Mouse (Mus musculus): ENCODE data around the gene Naa38. TPM values are rescaled to one million over a fixed set of nuclear protein-coding genes. Genes with fewer than 3 reads are reported as not detected.

Gene Naa38
- polyA plus RNA-seq, 1 experiment from 2014 or later = 130 TPM

DNA sequence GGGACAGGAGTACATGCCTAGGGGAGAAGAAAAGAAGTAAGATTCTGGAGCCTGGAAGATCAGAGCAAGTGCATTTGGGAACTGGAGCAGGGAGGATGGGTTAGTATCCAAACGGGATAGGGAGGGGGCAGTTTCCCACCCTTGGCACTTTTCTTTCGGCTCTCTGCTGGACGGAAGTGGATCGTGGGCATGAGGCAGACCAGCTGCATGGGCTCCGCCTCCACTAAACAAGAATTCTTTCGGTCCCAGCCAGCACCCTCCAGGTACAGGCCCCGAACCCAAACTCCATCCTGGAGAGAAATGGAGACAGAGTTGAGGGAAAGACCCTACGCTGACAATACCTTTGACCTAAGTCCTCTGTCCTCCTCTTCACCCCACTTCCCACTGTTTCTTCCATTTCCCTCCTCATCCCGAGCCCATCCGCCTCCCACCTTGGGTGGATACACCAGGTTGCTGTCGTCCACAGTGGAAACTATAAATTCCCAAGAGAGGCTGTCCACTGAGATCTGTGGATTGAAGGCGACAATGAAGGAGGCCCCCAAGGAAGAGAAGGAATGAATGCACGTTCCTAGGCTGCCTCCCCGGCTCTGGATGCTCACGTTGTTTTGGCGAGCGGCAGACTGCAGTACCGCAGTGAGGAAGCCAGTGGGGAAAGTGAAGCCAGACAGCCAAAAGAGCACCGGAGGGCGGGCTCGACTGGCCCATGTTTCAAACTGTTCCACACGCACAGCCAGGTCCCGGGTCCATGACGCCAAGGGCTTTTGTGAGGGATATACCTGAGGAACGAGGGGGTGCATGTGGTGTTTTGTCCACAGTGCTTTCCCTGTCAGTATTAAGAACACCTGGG lies 26.1 kb downstream of the Naa38 start:
- Histone ChIP-seq H3K27ac (no peak overlapping the region), H3K9ac (0 out of 2 replicates have a peak overlapping the region, but pooled peaks have one; percentile 12), H3K4me2 (replicated peaks) (peak overlapping the region; percentile 99; the same call in 1 of the 2 replicates), H3K4me3 (replicated peaks; ENCODE audit: low read length) (no peak overlapping the region), H3K27me3 (ENCODE audit: control insufficient read depth, insufficient read depth, low read length) (peaks cover 30% of the 10 kb centered on the region), H3K4me1 (replicated peaks; ENCODE audit: control insufficient read depth, insufficient read depth, low read length) (peaks cover 29% of the 10 kb centered on the region), H3K9me3 (ENCODE audit: control insufficient read depth, low read length) (no peaks in the 10 kb centered on the region), H3K36me3 (replicated peaks; ENCODE audit: control insufficient read depth, insufficient read depth) (no peaks in the 10 kb centered on the region)
- WGBS = 10% methylated on average over 25 of the region's 25 CpGs
- ATAC-seq (ENCODE audit: low FRiP score) = no peak
- DNase-seq (ENCODE audit: low spot score) = no peak

DNA sequence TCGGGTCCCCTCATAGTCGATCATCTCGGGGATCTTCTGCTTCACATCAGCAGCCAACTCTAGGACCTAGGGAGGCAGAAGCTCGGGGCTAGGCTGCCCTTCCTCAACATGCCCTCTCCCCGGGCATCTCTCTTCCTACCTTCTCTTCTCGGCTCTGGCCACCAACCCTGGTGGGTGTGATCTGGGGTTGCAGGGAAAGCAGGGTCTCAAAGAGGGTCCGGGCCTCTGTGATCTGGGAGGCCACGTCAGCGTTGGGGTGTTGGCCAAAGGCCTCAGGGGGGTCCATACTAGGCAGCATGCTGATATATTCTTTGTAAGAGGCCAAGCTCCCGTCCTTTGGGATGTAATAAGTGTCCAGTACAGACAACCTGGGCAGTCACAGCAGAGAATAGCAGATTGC lies 27.6 kb downstream of the Naa38 start:
- ATAC-seq (ENCODE audit: low FRiP score) = no peak
- Histone ChIP-seq H3K4me3 (replicated peaks; ENCODE audit: low read length) (no peak overlapping the region), H3K36me3 (replicated peaks; ENCODE audit: control insufficient read depth, insufficient read depth) (no peaks in the 10 kb centered on the region), H3K4me2 (replicated peaks) (no peak overlapping the region), H3K9me3 (ENCODE audit: control insufficient read depth, low read length) (no peaks in the 10 kb centered on the region), H3K4me1 (replicated peaks; ENCODE audit: control insufficient read depth, insufficient read depth, low read length) (peaks cover 20% of the 10 kb centered on the region), H3K9ac (no peak overlapping the region), H3K27me3 (ENCODE audit: control insufficient read depth, insufficient read depth, low read length) (peaks cover 30% of the 10 kb centered on the region), H3K27ac (no peak overlapping the region)
- 86% methylated on average over 10 of the region's 10 CpGs for WGBS
- DNase-seq (ENCODE audit: low spot score) = no peak

DNA sequence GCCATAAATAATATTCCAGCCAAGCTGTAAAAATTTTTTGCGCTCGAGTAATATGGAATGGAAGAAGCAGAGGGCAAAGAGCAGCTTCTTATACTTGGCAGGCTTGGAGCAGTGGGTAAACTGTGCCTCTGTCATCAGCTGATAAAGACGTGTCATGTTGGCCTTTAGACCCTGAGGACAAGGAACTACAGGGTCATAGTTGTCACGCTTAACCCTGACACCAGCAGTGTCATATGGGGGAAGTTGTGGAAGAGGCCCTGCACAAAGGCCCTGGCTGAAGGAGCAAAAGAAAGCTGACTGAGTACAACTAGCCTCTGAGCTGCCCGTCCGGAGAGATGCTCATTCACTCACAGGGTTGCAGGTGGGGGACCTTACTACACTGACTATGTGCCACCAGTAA lies 28.6 kb downstream of the Naa38 start:
- no peak for DNase-seq (ENCODE audit: low spot score)
- peaks cover 16% of the 10 kb centered on the region; the same call in 1 of the 2 replicates for H3K4me1 ChIP-seq (replicated peaks; ENCODE audit: control insufficient read depth, insufficient read depth, low read length)
- H3K36me3 ChIP-seq (replicated peaks; ENCODE audit: control insufficient read depth, insufficient read depth) = no peaks in the 10 kb centered on the region
- no peak overlapping the region for H3K4me2 ChIP-seq (replicated peaks)
- no peak overlapping the region for H3K9ac ChIP-seq
- ATAC-seq (ENCODE audit: low FRiP score) = no peak
- H3K9me3 ChIP-seq (ENCODE audit: control insufficient read depth, low read length) = no peaks in the 10 kb centered on the region
- peaks cover 30% of the 10 kb centered on the region for H3K27me3 ChIP-seq (ENCODE audit: control insufficient read depth, insufficient read depth, low read length)
- H3K27ac ChIP-seq = no peak overlapping the region
- no peak overlapping the region for H3K4me3 ChIP-seq (replicated peaks; ENCODE audit: low read length)
- WGBS = 78% methylated on average over 6 of the region's 6 CpGs

DNA sequence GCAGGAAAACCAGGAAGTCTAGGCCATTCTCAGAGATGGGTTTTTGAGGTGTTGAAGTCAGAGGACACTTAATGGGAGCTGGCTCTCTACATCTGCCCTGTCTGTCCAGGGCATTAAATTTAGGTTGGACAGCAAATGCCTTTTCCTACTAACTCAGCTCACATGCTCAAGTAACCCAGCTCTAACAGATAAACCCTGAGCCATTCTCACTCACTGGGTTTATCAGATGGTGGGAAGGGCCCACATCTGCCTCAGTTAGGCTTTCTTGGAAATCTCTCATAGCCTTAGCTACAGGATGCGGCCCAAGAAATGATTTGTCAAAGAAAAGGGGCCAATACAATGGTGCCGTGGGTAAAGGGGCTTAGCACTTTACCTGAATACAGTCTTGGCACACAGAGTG lies 31.0 kb downstream of the Naa38 start:
- Histone ChIP-seq H3K27me3 (ENCODE audit: control insufficient read depth, insufficient read depth, low read length) (peaks cover 20% of the 10 kb centered on the region), H3K4me3 (replicated peaks; ENCODE audit: low read length) (no peak overlapping the region), H3K9ac (no peak overlapping the region), H3K4me1 (replicated peaks; ENCODE audit: control insufficient read depth, insufficient read depth, low read length) (no peaks in the 10 kb centered on the region), H3K4me2 (replicated peaks) (no peak overlapping the region), H3K36me3 (replicated peaks; ENCODE audit: control insufficient read depth, insufficient read depth) (no peaks in the 10 kb centered on the region), H3K9me3 (ENCODE audit: control insufficient read depth, low read length) (no peaks in the 10 kb centered on the region), H3K27ac (no peak overlapping the region)
- DNase-seq (ENCODE audit: low spot score) = no peak
- no peak for ATAC-seq (ENCODE audit: low FRiP score)
- 76% methylated on average over 2 of the region's 2 CpGs for WGBS

DNA sequence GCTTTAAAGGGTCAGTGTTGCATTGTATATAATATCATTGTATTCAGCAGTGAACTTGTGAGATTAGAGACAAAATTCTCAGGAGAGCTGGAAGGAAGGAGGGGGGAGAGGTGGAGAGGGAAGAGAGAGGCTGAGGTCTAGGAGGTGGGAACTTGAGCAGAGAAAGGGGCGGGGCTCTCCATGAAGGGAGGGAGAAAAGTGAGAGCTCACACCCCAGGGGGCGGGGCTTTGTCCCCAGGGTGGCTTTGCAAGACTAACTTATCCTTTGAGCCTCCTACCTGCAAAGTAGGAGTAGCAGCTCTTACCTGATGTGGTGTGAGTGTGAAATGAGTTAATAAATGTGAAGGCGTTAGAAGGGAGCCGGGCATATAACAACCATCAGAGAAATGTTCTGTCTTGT lies 33.5 kb downstream of the Naa38 start:
- H3K27me3 ChIP-seq (ENCODE audit: control insufficient read depth, insufficient read depth, low read length) = no peaks in the 10 kb centered on the region
- DNase-seq (ENCODE audit: low spot score) (no peak), ATAC-seq (ENCODE audit: low FRiP score) (no peak)
- no peak overlapping the region for H3K27ac ChIP-seq
- H3K4me3 ChIP-seq (replicated peaks; ENCODE audit: low read length) = no peak overlapping the region
- H3K4me1 ChIP-seq (replicated peaks; ENCODE audit: control insufficient read depth, insufficient read depth, low read length) = no peaks in the 10 kb centered on the region
- no peak overlapping the region for H3K4me2 ChIP-seq (replicated peaks)
- no peaks in the 10 kb centered on the region for H3K9me3 ChIP-seq (ENCODE audit: control insufficient read depth, low read length)
- 24% methylated on average over 4 of the region's 4 CpGs for WGBS
- H3K36me3 ChIP-seq (replicated peaks; ENCODE audit: control insufficient read depth, insufficient read depth) = no peaks in the 10 kb centered on the region
- no peak overlapping the region for H3K9ac ChIP-seq

DNA sequence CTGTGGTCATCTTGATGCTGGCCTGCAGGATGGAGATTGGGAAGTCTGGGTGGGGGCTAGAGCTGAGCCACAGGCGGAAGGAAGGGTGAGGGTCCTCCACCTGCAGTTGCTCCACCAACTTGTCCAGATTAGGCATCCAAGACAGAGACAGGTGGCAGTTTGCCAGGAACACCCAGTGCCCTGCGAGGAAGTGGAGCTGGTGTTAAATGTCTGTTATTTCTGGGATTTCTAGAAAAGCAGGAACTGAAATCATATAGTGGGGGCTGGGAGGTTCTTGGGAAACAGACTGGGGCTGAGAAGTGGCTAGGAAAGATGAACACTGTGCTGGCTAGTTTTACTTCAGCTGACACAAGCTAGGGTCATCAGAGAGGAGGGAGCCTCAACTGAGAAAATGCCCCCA lies 34.0 kb downstream of the Naa38 start:
- no peaks in the 10 kb centered on the region for H3K9me3 ChIP-seq (ENCODE audit: control insufficient read depth, low read length)
- H3K27me3 ChIP-seq (ENCODE audit: control insufficient read depth, insufficient read depth, low read length) = no peaks in the 10 kb centered on the region
- DNase-seq (ENCODE audit: low spot score) (no peak), ATAC-seq (ENCODE audit: low FRiP score) (no peak)
- H3K27ac ChIP-seq = no peak overlapping the region
- H3K36me3 ChIP-seq (replicated peaks; ENCODE audit: control insufficient read depth, insufficient read depth) = no peaks in the 10 kb centered on the region
- no peaks in the 10 kb centered on the region for H3K4me1 ChIP-seq (replicated peaks; ENCODE audit: control insufficient read depth, insufficient read depth, low read length)
- H3K4me3 ChIP-seq (replicated peaks; ENCODE audit: low read length) = no peak overlapping the region
- H3K9ac ChIP-seq = no peak overlapping the region
- no peak overlapping the region for H3K4me2 ChIP-seq (replicated peaks)
- 52% methylated on average over 2 of the region's 2 CpGs for WGBS

DNA sequence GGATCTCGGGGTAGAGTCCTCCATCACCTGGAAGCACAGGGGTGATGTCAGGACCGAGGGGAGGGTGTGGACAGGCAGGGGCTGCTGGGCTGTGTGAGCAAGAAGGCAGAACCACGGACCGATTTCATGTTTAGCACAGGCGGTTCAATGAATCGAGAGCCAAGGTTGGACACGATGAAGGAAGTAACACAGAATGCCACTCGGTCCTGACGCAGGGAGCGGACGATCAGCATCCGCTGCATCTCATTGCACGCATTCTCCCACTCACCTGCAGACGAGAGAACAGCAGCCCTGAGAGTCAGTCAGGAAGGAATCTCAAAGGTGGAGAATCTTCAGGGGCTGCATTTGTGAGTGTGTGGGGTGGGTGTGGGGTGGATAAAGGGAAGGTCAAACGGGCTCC lies 35.3 kb downstream of the Naa38 start:
- 85% methylated on average over 15 of the region's 15 CpGs for WGBS
- Histone ChIP-seq H3K4me2 (replicated peaks) (no peak overlapping the region), H3K27ac (no peak overlapping the region), H3K4me1 (replicated peaks; ENCODE audit: control insufficient read depth, insufficient read depth, low read length) (no peaks in the 10 kb centered on the region), H3K9ac (no peak overlapping the region), H3K27me3 (ENCODE audit: control insufficient read depth, insufficient read depth, low read length) (no peaks in the 10 kb centered on the region), H3K4me3 (replicated peaks; ENCODE audit: low read length) (no peak overlapping the region), H3K36me3 (replicated peaks; ENCODE audit: control insufficient read depth, insufficient read depth) (no peaks in the 10 kb centered on the region), H3K9me3 (ENCODE audit: control insufficient read depth, low read length) (no peaks in the 10 kb centered on the region)
- ATAC-seq (ENCODE audit: low FRiP score) (no peak), DNase-seq (ENCODE audit: low spot score) (no peak)

DNA sequence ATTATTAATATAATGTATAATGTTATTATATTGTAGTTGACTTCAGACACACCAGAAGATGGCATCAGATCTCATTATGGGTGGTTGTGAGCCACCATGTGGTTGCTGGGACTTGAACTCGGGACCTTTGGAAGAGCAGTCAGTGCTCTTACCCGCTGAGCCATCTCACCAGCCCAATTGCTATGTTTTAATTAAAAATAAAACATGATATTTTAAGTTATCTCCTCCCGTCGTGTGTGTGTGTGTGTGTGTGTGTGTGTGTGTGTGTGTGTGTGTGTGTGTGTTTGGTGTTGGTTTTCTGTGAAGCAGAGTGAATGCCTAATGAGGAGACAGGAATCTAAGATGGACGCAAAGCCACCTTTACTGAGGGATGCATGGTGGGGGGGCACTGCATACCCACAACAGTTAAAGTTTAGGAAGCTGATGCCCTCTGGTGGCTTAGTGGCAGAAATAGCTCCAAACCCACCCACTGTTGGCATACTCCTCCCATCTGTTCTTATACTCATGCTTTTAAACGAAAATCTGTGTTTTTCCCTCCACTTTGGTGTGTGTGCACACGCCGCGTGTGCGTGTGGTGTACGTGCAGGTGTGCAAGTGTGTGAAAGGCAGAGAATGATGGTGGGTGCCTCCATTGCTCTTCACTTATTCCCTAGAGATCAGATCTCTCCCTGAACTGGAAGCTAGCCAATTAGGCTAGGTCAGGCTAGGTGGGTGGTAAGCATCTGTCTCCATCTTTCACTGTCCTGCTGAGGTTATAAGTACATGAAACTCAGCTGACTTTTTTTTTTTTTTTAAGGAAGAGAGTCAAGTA lies 36.7 kb downstream of the Naa38 start:
- Histone ChIP-seq H3K4me2 (replicated peaks) (no peak overlapping the region), H3K4me3 (replicated peaks; ENCODE audit: low read length) (no peak overlapping the region), H3K27ac (no peak overlapping the region), H3K36me3 (replicated peaks; ENCODE audit: control insufficient read depth, insufficient read depth) (no peaks in the 10 kb centered on the region), H3K9me3 (ENCODE audit: control insufficient read depth, low read length) (no peaks in the 10 kb centered on the region), H3K4me1 (replicated peaks; ENCODE audit: control insufficient read depth, insufficient read depth, low read length) (no peaks in the 10 kb centered on the region), H3K9ac (no peak overlapping the region), H3K27me3 (ENCODE audit: control insufficient read depth, insufficient read depth, low read length) (no peaks in the 10 kb centered on the region)
- WGBS = 32% methylated on average over 11 of the region's 11 CpGs
- DNase-seq (ENCODE audit: low spot score) = peak; percentile 86
- ATAC-seq (ENCODE audit: low FRiP score) = peak; percentile 65; the same call in 1 of the 2 replicates

DNA sequence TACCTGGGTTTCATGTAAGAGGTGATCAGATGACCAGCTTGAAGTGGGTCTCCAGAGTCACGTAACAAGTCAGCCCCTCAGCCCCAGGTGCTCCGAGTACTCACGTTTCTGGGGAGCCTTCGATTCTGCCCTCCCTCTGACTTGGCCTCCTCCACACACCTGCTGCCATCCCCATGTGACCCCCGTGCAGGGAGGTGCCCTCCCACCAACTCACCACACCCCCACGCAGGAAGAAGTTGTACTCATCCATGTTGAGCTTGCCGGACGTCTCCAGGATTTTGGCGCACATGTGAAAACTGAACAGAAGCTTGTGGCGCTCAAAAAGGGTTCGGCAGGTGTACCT lies 37.3 kb downstream of the Naa38 start:
- no peak for ATAC-seq (ENCODE audit: low FRiP score)
- WGBS = 70% methylated on average over 11 of the region's 11 CpGs
- no peaks in the 10 kb centered on the region for H3K27me3 ChIP-seq (ENCODE audit: control insufficient read depth, insufficient read depth, low read length)

More for the DNA sequence above, 37.3 kb downstream of the Naa38 start:
- Histone ChIP-seq H3K4me3 (replicated peaks; ENCODE audit: low read length) (no peak overlapping the region), H3K4me1 (replicated peaks; ENCODE audit: control insufficient read depth, insufficient read depth, low read length) (no peaks in the 10 kb centered on the region), H3K4me2 (replicated peaks) (no peak overlapping the region), H3K9ac (no peak overlapping the region), H3K9me3 (ENCODE audit: control insufficient read depth, low read length) (no peaks in the 10 kb centered on the region), H3K36me3 (replicated peaks; ENCODE audit: control insufficient read depth, insufficient read depth) (no peaks in the 10 kb centered on the region), H3K27ac (no peak overlapping the region)
- DNase-seq (ENCODE audit: low spot score) = no peak
